Mouse (Mus musculus) layer of hippocampus, postnatal 36 days (tissue): ENCODE measurements around the gene Arhgdig. TPM values are rescaled to one million over a fixed set of nuclear protein-coding genes. Genes with fewer than 3 reads are reported as not detected.
A peak's percentile ranks its signal among the peaks of the same experiment; 100 is the strongest.
"Not testable (repeated sequence)": the region's sequence is repeated elsewhere in the genome, so short reads cannot be mapped to it uniquely, and the experiment has no call there.

Experiments used
- DNase-seq, 2 experiments: peaks; one replicate each; pipeline ENCODE4 v3.0.0; 2022
- total RNA-seq, 2 experiments: library from RNA; stranded (reverse); gene quantifications; 2 replicates each; pipeline ENCODE4 v1.2.3; 2021

Arhgdig gene
- total RNA-seq, 2 experiments from 2014 or later, result 66.2 to 75.5 TPM

- DNase-seq, result no peak
Observed at GRCm38 (mm10) chr17:26204766-26205165, 2.8 kb downstream of the Arhgdig start.

- peak; percentile 54 to 64 for DNase-seq
Observed at GRCm38 (mm10) chr17:26203321-26203811, 4.2 kb downstream of the Arhgdig start.

GRCm38 (mm10) chr17:26202737-26203136 lies 4.8 kb downstream of the Arhgdig start, which contains the start of gene Rgs11:
TSS of gene Rgs11 (plus strand) at chr17:26202951.
- DNase-seq, result no peak

GRCm38 (mm10) chr17:26201998-26202397 lies 5.6 kb downstream of the Arhgdig start:
- no peak for DNase-seq

GRCm38 (mm10) chr17:26200831-26201705 lies 6.5 kb downstream of the Arhgdig start:
- DNase-seq, result no peak

- no peak for DNase-seq
Observed at GRCm38 (mm10) chr17:26198892-26199291, 8.7 kb downstream of the Arhgdig start, which contains the start of gene Pdia2. TSS of gene Pdia2 (minus strand) at chr17:26199087.

- no peak for DNase-seq
Observed at GRCm38 (mm10) chr17:26192481-26193190, 14.9 kb downstream of the Arhgdig start.

- not testable (repeated sequence) for DNase-seq
Observed at GRCm38 (mm10) chr17:26191486-26191885, 16.1 kb downstream of the Arhgdig start.

GRCm38 (mm10) chr17:26188091-26188805 lies 19.3 kb downstream of the Arhgdig start:
- DNase-seq, result no peak

- no peak for DNase-seq
Observed at GRCm38 (mm10) chr17:26187592-26187991, 20.0 kb downstream of the Arhgdig start.

- no peak for DNase-seq
Observed at GRCm38 (mm10) chr17:26181179-26181578, 26.4 kb downstream of the Arhgdig start.

GRCm38 (mm10) chr17:26178611-26179010 lies 29.0 kb downstream of the Arhgdig start:
- DNase-seq, result no peak

- DNase-seq, result not testable (repeated sequence)
Observed at GRCm38 (mm10) chr17:26175248-26175647, 32.3 kb downstream of the Arhgdig start.

GRCm38 (mm10) chr17:26168039-26168438 lies 39.5 kb downstream of the Arhgdig start:
- DNase-seq, result no peak

GRCm38 (mm10) chr17:26162736-26163135 lies 44.9 kb downstream of the Arhgdig start:
- no peak for DNase-seq

GRCm38 (mm10) chr17:26151886-26152630 lies 55.5 kb downstream of the Arhgdig start:
- DNase-seq, result no peak

Other genes starting within 250 kb of the Arhgdig start
- gene Capn15, start 222.0 kb downstream of the Arhgdig start, total RNA-seq, result 10 to 100 TPM; 52.5 to 60.2 TPM
- 100 to 1,000 TPM in 1 of 2 experiments, 10 to 100 TPM in 1; 99.5 to 112 TPM for gene Rab11fip3, start 138.2 kb downstream of the Arhgdig start, total RNA-seq
- 10 to 100 TPM; 25.5 to 26.5 TPM for gene Decr2, start 117.4 kb downstream of the Arhgdig start, total RNA-seq
- gene Nme4, start 112.2 kb downstream of the Arhgdig start, total RNA-seq, result 1 to 10 TPM; 4.6 to 5.0 TPM
- gene Tmem8, start 94.5 kb downstream of the Arhgdig start, total RNA-seq, result 10 to 100 TPM; 10.8 to 11.9 TPM
- 10 to 100 TPM; 64.5 to 66.3 TPM for gene Mrpl28, start 84.3 kb downstream of the Arhgdig start, total RNA-seq
- gene Axin1, start 69.1 kb downstream of the Arhgdig start, total RNA-seq, result 10 to 100 TPM; 23.0 to 24.8 TPM
- gene Pdia2, start 8.7 kb downstream of the Arhgdig start, total RNA-seq, result under 1 TPM in 1 of 2 experiments, not detected in 1; 0.57 TPM
- gene Rgs11, start 4.8 kb downstream of the Arhgdig start, total RNA-seq, result 10 to 100 TPM; 46.5 to 48.8 TPM
- gene Fam234a, start 36.5 kb upstream of the Arhgdig start, total RNA-seq, result 10 to 100 TPM; 14.2 to 17.9 TPM
- 10 to 100 TPM; 90.0 to 93.2 TPM for gene Luc7l, start 45.1 kb upstream of the Arhgdig start, total RNA-seq
- gene Neurl1b, start 207.0 kb upstream of the Arhgdig start, total RNA-seq, result 10 to 100 TPM; 76.7 to 80.8 TPM